Mouse (Mus musculus): ENCODE results near the gene Mphosph10.

GRCm38 (mm10) chr7:64439595-64440518 is 47.8 kb upstream of the Mphosph10 start:
- TF ChIP-seq CTCF (IDR thresholded peaks at IDR 0.05; ENCODE audit: low read depth), result no peak
- no peak for TF ChIP-seq EP300 (IDR thresholded peaks at IDR 0.05; ENCODE audit: low read depth)

All from heart, postnatal 0 days (tissue).